Mouse (Mus musculus): Measurements from ENCODE around the gene Brd1. TPM values are rescaled to one million over a fixed set of nuclear protein-coding genes. Genes with fewer than 3 reads are reported as not detected.
"Not testable (repeated sequence)": the region's sequence is repeated elsewhere in the genome, so short reads cannot be mapped to it uniquely, and the experiment has no call there.

Gene Brd1
- polyA plus RNA-seq, 1 experiment from 2014 or later, result 14.1 TPM

GRCm38 (mm10) chr15:88716350-88716749 lies 17.7 kb downstream of the Brd1 start:
- Histone ChIP-seq H3K9me3 (ENCODE audit: control insufficient read depth, low read length) (no peaks in the 10 kb centered on the region), H3K4me2 (ENCODE audit: low read depth, low read length) (no peak overlapping the region), H3K9ac (ENCODE audit: low read depth, low read length) (no peak overlapping the region), H3K4me1 (ENCODE audit: control insufficient read depth, insufficient read depth, low read length) (no peaks in the 10 kb centered on the region), H3K27me3 (replicated peaks; ENCODE audit: control insufficient read depth, insufficient read depth, low read length) (no peaks in the 10 kb centered on the region), H3K4me3 (ENCODE audit: low read length) (no peak overlapping the region), H3K36me3 (ENCODE audit: control insufficient read depth, insufficient read depth, low read length) (peaks cover 37% of the 10 kb centered on the region), H3K27ac (ENCODE audit: low read length) (no peak overlapping the region)
- ATAC-seq, result no peak

GRCm38 (mm10) chr15:88714021-88714589 lies 19.9 kb downstream of the Brd1 start:
- Histone ChIP-seq H3K9ac (ENCODE audit: low read depth, low read length) (no peak overlapping the region), H3K9me3 (ENCODE audit: control insufficient read depth, low read length) (no peaks in the 10 kb centered on the region), H3K4me2 (ENCODE audit: low read depth, low read length) (no peak overlapping the region), H3K27me3 (replicated peaks; ENCODE audit: control insufficient read depth, insufficient read depth, low read length) (no peaks in the 10 kb centered on the region), H3K36me3 (ENCODE audit: control insufficient read depth, insufficient read depth, low read length) (peaks cover 47% of the 10 kb centered on the region), H3K4me1 (ENCODE audit: control insufficient read depth, insufficient read depth, low read length) (no peaks in the 10 kb centered on the region), H3K4me3 (ENCODE audit: low read length) (no peak overlapping the region), H3K27ac (ENCODE audit: low read length) (no peak overlapping the region)
- ATAC-seq, result no peak
- WGBS, result 85% methylated on average over 6 of the region's 6 CpGs

DNA sequence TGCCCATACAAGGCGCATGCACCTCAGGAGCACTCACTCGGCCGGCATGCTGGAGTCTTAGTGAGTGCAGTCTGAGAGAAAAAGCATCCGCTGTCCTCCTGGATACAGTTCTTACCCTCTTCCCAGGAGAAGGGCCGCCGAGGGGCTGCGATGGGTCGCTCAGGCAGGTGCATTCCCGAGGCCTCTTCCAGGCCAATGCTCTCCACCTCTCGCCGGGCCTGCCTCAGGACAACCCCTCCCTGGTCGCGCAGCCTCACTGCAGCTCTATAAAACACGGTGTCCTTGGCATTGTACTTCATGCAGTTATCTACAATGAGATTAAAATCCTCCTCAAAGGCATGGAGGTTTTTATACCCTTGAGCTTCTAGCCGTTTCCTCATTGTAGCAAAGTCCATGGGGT lies 21.5 kb downstream of the Brd1 start:
- WGBS, result 87% methylated on average over 15 of the region's 15 CpGs
- no peaks in the 10 kb centered on the region for H3K9me3 ChIP-seq (ENCODE audit: control insufficient read depth, low read length)
- H3K9ac ChIP-seq (ENCODE audit: low read depth, low read length), result no peak overlapping the region
- H3K4me1 ChIP-seq (ENCODE audit: control insufficient read depth, insufficient read depth, low read length), result no peaks in the 10 kb centered on the region
- H3K4me3 ChIP-seq (ENCODE audit: low read length), result no peak overlapping the region
- no peak for ATAC-seq
- no peak overlapping the region for H3K4me2 ChIP-seq (ENCODE audit: low read depth, low read length)
- no peaks in the 10 kb centered on the region for H3K27me3 ChIP-seq (replicated peaks; ENCODE audit: control insufficient read depth, insufficient read depth, low read length)
- no peak overlapping the region for H3K27ac ChIP-seq (ENCODE audit: low read length)
- H3K36me3 ChIP-seq (ENCODE audit: control insufficient read depth, insufficient read depth, low read length), result peaks cover 51% of the 10 kb centered on the region

GRCm38 (mm10) chr15:88709878-88710277 lies 24.2 kb downstream of the Brd1 start:
- no peaks in the 10 kb centered on the region for H3K27me3 ChIP-seq (replicated peaks; ENCODE audit: control insufficient read depth, insufficient read depth, low read length)
- H3K4me2 ChIP-seq (ENCODE audit: low read depth, low read length), result no peak overlapping the region
- no peak overlapping the region for H3K27ac ChIP-seq (ENCODE audit: low read length)
- no peaks in the 10 kb centered on the region for H3K9me3 ChIP-seq (ENCODE audit: control insufficient read depth, low read length)
- no peak for ATAC-seq
- H3K9ac ChIP-seq (ENCODE audit: low read depth, low read length), result no peak overlapping the region
- no peaks in the 10 kb centered on the region for H3K4me1 ChIP-seq (ENCODE audit: control insufficient read depth, insufficient read depth, low read length)
- no peak overlapping the region for H3K4me3 ChIP-seq (ENCODE audit: low read length)
- peaks cover 45% of the 10 kb centered on the region for H3K36me3 ChIP-seq (ENCODE audit: control insufficient read depth, insufficient read depth, low read length)
- WGBS, result 92% methylated on average over 5 of the region's 5 CpGs

DNA sequence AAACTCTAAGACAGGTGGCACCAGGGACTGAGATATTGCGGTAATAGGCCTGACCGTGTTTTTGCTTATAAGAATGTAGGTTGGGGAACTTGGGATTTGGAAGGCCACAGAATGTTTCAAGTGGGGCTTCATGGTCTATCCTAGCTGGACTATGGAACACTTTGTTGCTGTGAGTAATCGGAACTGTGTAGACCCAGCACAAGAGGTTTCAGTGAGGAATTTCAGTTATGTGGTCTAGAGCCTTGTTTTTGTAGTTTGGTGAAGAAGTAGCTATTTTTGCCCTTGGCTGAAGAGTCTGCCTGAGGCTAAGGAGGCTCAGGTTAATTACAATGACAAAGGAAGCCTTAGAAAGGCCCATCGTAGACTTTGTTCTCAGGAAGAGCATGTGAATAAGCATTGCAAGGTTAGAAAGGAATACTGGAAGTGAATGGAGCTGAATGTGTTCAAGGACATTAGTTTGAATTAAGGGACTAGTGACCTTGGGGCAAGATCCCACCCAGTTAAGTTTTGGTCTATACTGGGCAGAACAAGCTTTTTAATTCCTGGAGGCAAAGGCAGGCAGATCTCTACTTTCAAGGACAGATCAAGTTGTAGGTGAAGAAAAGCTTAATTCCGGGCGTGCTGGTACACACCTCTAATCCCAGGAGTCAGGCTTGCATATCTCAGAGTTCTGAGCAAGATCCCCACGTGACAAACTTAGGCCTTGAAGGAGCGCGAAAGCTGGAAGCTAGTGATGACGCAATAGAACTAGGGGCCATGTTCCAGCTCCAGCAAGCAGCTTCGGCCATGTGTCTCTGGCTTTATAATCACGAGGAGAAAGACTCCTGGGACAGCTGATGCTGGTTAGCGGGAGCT lies 25.1 kb downstream of the Brd1 start:
- no peaks in the 10 kb centered on the region for H3K4me1 ChIP-seq (ENCODE audit: control insufficient read depth, insufficient read depth, low read length)
- no peaks in the 10 kb centered on the region for H3K27me3 ChIP-seq (replicated peaks; ENCODE audit: control insufficient read depth, insufficient read depth, low read length)
- H3K9ac ChIP-seq (ENCODE audit: low read depth, low read length), result no peak overlapping the region
- WGBS, result 84% methylated on average over 13 of the region's 13 CpGs
- H3K27ac ChIP-seq (ENCODE audit: low read length), result no peak overlapping the region
- no peaks in the 10 kb centered on the region for H3K9me3 ChIP-seq (ENCODE audit: control insufficient read depth, low read length)
- peaks cover 41% of the 10 kb centered on the region for H3K36me3 ChIP-seq (ENCODE audit: control insufficient read depth, insufficient read depth, low read length)
- no peak overlapping the region for H3K4me2 ChIP-seq (ENCODE audit: low read depth, low read length)
- peak; percentile 30; the same call in 1 of the 2 replicates for ATAC-seq
- H3K4me3 ChIP-seq (ENCODE audit: low read length), result no peak overlapping the region

DNA sequence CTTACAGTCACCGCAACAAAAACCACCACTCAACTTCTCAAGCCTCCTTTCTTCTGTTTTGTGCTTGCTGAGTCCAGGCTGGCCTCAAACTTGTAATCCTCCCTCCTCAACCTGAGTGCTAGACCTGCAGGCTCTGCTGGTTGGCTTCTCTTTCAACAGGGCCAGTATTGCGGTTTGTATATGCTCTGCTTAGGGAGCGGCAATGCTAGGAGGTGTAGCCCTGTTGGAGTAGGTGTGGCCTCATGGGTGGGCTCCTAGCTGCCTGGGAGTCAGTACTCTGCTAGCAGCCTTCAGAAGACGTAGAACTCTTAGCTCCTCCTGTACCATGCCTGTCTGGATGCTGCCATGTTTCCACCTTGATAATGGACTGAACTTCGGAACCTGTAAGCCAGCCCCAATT lies 25.8 kb downstream of the Brd1 start:
- ATAC-seq, result no peak
- H3K4me2 ChIP-seq (ENCODE audit: low read depth, low read length), result no peak overlapping the region
- 86% methylated on average over 5 of the region's 5 CpGs for WGBS
- H3K9me3 ChIP-seq (ENCODE audit: control insufficient read depth, low read length), result no peaks in the 10 kb centered on the region
- H3K9ac ChIP-seq (ENCODE audit: low read depth, low read length), result no peak overlapping the region
- H3K27ac ChIP-seq (ENCODE audit: low read length), result no peak overlapping the region
- H3K27me3 ChIP-seq (replicated peaks; ENCODE audit: control insufficient read depth, insufficient read depth, low read length), result no peaks in the 10 kb centered on the region
- H3K4me1 ChIP-seq (ENCODE audit: control insufficient read depth, insufficient read depth, low read length), result no peaks in the 10 kb centered on the region
- peaks cover 40% of the 10 kb centered on the region for H3K36me3 ChIP-seq (ENCODE audit: control insufficient read depth, insufficient read depth, low read length)
- H3K4me3 ChIP-seq (ENCODE audit: low read length), result no peak overlapping the region

- not testable (repeated sequence) for H3K9ac ChIP-seq (ENCODE audit: low read depth, low read length); ATAC-seq; H3K9me3 ChIP-seq (ENCODE audit: control insufficient read depth, low read length); H3K27me3 ChIP-seq (replicated peaks; ENCODE audit: control insufficient read depth, insufficient read depth, low read length); H3K4me1 ChIP-seq (ENCODE audit: control insufficient read depth, insufficient read depth, low read length); H3K27ac ChIP-seq (ENCODE audit: low read length); H3K4me3 ChIP-seq (ENCODE audit: low read length); H3K4me2 ChIP-seq (ENCODE audit: low read depth, low read length)
- peaks cover 33% of the 10 kb centered on the region for H3K36me3 ChIP-seq (ENCODE audit: control insufficient read depth, insufficient read depth, low read length)
- 74% methylated on average over 13 of the region's 13 CpGs for WGBS
Observed at GRCm38 (mm10) chr15:88706987-88707386, 27.0 kb downstream of the Brd1 start.

DNA sequence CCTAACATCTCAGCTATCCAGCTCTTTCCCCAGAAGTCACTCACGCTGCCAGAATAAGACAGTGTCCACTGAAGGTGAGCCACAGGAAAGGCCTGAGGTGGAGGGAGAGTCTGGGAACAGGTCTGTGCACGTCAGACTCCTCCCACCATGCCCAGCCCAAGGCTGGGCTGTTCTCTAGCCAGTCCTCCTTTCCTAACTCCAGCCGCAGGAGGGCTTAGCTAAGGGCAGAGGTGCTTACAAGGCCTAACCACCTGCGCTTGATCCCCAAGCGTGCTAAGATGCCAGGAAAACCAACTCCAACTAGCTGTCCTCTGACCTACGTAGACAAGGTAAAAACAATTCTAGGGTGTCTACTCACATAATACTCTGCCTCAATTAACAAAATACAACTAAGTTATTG lies 27.7 kb downstream of the Brd1 start:
- WGBS, result 84% methylated on average over 6 of the region's 6 CpGs
- Histone ChIP-seq H3K36me3 (ENCODE audit: control insufficient read depth, insufficient read depth, low read length) (peaks cover 27% of the 10 kb centered on the region), H3K4me1 (ENCODE audit: control insufficient read depth, insufficient read depth, low read length) (no peaks in the 10 kb centered on the region), H3K27ac (ENCODE audit: low read length) (no peak overlapping the region), H3K9me3 (ENCODE audit: control insufficient read depth, low read length) (no peaks in the 10 kb centered on the region), H3K27me3 (replicated peaks; ENCODE audit: control insufficient read depth, insufficient read depth, low read length) (no peaks in the 10 kb centered on the region), H3K4me3 (ENCODE audit: low read length) (no peak overlapping the region), H3K9ac (ENCODE audit: low read depth, low read length) (no peak overlapping the region), H3K4me2 (ENCODE audit: low read depth, low read length) (no peak overlapping the region)
- ATAC-seq, result no peak

DNA sequence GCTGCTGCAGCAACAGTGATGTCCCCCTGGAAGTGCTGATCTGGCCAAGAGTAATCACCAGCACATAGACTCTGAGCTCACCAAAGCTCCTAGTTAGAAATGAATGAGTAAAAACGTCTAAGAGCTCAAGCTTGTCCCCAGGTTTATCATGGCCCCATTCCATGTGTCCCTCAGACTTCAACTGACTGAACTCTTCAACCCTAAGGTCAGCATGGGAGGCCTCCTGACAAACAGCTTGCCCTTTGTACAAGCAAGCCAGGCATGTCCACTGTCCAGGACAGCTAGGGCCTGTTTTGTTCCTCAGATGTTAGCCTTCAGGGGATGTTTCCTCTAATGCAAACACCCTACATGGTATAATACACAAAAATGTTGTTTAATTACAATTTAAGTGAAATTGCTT lies 29.7 kb downstream of the Brd1 start:
- no peak overlapping the region for H3K27ac ChIP-seq (ENCODE audit: low read length)
- ATAC-seq, result no peak
- H3K4me1 ChIP-seq (ENCODE audit: control insufficient read depth, insufficient read depth, low read length), result no peaks in the 10 kb centered on the region
- WGBS, result 65% methylated on average over 1 of the region's 1 CpGs
- no peak overlapping the region for H3K4me2 ChIP-seq (ENCODE audit: low read depth, low read length)
- no peaks in the 10 kb centered on the region for H3K27me3 ChIP-seq (replicated peaks; ENCODE audit: control insufficient read depth, insufficient read depth, low read length)
- no peak overlapping the region for H3K4me3 ChIP-seq (ENCODE audit: low read length)
- peaks cover 18% of the 10 kb centered on the region for H3K36me3 ChIP-seq (ENCODE audit: control insufficient read depth, insufficient read depth, low read length)
- H3K9ac ChIP-seq (ENCODE audit: low read depth, low read length), result no peak overlapping the region
- H3K9me3 ChIP-seq (ENCODE audit: control insufficient read depth, low read length), result no peaks in the 10 kb centered on the region
